Mouse (Mus musculus): ENCODE measurements around the gene Ccdc194. TPM values are rescaled to one million over a fixed set of nuclear protein-coding genes. Genes with fewer than 3 reads are reported as not detected.

Gene Ccdc194
- total RNA-seq, 2 experiments from 2014 or later: 0.12 TPM; not detected in 1

DNA sequence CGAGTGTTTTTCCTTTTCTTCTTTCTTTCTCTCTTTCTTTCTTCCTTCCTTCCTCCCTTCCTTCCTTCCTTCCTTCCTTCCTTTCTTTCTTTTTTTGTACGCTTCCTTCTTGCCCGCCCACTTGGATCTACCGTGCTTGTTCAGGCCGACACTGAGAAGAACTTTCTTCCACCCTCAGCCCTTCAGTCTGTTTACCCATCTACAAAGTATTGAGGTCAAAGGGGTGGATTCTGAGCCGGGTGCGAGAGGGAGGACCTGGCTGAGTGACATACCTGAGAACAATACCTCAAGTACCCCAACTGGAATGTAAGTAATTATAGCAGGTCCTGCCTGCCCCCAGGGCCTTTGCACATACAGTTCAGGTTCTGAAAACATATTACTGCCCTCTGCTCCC lies 39.4 kb downstream of the Ccdc194 start:
- intact Hi-C loops (cut with DNase I): loop anchor here (10.0 kb wide), 1 partner anchor 591 kb away; the partner anchor contains the start of genes Rpl18a and Slc5a5
- DNase-seq: no peak

DNA sequence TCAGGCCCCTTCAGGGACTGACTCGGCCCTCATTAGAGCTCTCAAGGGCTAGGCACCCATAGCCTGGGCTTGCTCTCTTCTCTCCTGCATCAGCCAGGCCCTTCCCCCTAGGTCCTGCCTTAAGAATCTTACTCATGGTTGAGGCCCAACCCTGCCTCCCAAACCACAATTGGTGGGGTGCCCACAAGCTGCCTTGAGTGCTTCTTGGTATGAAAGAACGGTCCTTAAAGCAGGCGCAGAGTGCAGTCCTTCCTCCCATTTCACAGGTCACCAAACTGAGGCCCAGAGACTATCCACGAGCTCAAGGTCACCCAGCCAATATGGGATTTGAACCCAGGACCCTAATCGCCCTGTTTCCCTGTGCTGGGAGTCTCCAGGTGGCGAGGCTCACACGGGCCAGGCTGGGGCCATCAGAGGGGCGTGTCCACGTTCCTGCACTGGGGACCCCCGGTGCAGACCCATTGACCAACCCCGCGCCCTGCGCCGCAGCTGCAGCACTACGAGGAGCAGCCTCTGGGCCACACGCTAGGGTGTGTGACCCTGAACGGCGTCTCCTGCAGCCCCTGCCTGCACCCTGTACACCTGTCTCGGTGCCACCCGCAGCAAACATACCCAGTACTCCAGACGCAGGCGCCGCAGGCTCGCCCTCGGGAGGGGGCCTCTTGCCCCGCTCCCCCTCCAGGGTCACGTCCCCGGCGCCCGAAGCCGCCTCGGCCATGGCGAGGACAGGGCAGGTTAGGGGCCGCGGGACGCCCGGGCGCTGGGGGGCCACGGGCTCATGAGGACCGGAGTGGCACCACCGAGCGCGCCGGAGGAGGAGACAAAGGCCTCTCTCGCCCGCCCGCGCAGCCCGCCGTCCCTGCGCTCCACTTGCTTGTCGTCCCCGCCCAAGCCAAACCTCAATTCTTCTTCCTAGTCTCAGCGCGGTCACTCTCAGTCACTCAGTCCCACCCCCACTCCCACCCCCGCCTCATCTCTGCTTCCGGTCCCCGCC lies 40.1 kb downstream of the Ccdc194 start, which contains the start of gene Ano8:
Gene Ano8, minus strand, starts transcription at position 822 of the 994 bp plus-strand sequence.
- intact Hi-C loops (cut with DNase I): loop anchor here (10.0 kb wide), 1 partner anchor 591 kb away; the partner anchor contains the start of genes Rpl18a and Slc5a5
- peak; percentile 83 to 84 for DNase-seq

DNA sequence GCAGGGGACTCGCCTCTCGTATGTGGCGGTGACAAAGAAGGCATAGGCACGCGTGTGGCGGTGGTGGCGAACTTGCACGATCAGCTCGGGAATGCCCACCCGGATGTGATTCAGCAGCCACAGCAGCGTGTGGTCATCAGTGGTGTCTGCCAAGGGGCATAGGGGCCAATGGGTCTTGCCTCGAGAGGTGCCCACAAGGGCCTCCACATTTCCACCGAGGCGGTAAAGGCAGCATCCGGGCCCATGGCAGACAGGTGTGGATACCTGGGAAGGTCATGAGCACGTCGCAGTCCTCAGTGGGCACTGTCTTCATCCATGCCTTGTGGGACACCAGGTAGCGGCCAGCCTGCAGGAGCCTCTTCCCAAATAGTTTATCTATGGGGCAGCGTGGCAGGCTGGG lies 40.8 kb downstream of the Ccdc194 start:
- intact Hi-C loops (cut with DNase I): loop anchor here (10.0 kb wide), 1 partner anchor 590 kb away; the partner anchor contains the start of genes Rpl18a and Slc5a5
- no peak for DNase-seq

DNA sequence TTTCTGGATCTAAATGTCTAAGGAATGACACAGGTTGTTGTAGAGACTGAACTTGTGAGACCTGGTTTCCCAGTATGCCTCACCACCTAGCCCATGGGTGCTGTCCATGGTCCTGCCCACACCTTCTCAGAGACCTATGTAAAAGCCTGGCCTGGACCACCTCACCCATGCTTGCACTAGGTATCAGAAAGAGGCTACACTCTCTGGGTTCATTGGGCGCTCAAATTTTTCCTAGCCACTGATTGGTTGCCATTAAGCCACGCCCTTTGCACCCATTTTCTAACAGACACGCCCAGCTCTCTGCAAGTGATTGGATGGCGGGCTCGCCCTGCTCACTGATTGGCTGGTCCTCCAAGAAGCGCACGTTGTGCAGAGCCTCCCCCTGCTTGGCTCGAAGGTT lies 41.6 kb downstream of the Ccdc194 start:
- peak; percentile 48 to 53 for DNase-seq
- intact Hi-C loops (cut with DNase I): loop anchor here (10.0 kb wide), 1 partner anchor 589 kb away; the partner anchor contains the start of genes Rpl18a and Slc5a5

DNA sequence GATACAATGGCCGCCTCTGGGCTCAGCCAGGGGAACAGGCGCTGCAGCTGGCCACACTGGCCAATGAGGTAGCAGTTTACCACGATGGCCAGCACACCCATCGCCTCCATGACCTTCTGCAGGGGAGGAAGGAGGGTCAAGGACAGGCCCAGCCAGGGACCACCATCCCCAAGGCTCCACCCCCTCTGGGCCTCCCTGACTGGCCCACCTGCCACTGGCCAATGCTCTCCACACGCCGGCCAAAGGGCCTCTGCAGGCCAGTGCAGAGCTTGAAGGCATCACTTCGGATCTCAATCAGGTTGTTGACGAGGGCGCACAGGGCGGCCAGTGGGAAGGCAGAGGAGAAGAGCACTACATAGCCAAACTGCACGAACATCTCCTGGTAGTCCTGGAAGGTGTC lies 46.6 kb downstream of the Ccdc194 start:
- intact Hi-C loops (cut with DNase I): no loop called here
- DNase-seq: no peak

DNA sequence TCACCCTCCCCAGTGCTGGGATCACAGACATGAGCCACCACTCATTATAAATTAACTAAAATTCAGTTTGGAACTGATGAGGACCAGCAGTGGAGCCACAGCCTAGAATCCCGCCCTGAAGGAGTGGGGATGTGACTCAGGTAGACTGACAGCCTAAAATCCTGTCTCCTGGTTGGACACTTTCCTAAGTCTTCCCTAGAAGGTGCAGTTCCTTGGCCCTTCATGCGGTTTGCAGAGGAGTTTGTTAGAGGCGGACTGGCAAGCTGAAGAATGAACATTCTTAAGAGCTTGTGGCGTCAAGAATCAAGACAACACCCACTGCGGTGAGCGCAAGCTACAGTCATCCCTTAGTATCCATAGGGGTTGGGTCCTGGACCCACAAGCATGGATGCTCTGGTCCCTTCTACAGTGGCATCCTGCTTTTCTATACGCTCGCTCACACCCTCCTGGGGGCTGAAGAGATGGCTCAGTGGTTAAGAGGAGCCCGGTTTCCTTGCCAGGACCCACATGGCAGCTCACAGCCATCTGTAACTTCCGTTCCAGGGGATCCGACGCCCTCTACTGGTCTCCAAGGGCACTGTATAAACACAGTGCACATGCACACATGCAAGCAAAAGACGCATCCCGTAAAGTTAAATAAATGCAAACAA lies 48.2 kb downstream of the Ccdc194 start:
- peak in 1 of 2 experiments; percentile 28 for DNase-seq
- intact Hi-C loops (cut with DNase I): no loop called here

DNA sequence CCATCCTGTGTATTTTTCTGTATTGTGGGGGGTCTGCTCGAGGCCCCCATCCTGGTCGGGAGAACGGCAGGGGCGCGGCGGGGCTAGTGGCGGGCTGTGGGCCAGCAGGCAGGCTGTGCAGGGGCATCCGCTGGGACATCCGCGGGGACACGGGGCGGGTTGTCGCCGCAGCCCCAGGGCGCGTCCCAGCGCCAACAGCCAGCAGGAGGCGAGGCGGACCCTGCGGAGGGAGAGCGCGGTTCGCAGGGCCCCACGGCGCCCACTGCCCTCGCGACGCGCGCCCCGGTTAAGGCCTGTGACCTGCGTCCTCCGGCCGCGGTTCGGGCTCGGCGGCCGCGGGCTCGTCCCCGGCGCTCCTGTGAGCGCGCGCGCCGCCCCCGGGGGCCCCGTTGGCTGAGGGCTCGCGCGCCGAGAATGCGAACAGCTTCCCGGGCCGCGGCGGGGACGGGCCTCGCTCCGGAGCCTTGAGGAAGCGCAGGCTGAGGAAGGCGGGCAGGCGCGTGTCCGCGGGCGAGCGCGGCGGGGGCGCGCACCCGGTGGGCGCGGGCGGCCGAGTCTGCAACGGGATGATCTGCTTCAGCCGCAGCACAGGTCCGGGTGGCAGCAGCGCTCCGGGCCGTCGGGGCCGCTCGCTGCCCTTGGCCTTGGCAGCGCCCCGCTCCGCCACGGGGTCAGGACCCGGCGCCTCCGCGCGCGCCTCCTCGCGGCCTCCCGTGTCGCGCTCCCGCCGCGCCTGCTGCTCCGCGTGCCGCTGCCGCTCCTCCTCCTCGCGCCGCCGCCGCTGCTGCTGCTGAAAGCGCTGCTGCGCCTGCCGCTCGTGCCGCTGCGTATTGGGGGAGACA lies 49.2 kb downstream of the Ccdc194 start:
- peak; percentile 87 to 89 for DNase-seq
- intact Hi-C loops (cut with DNase I): no loop called here

DNA sequence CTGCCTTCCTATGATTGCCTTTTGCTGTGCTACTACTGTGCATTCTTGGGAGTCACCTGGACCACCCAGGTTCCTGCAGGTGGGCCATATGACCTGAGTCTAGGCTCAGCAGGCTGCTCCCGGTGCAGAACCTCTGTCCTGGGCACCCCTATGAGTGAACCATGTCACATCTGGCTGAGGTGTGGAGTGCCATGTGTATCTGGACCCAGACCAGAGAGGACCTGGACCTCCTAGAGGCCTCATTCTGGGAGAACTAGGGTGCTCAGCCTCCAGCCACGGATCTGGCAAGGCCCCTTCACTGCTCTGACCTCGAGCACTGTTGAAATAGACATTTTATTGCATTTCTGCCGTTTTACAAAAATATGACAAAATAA lies 49.8 kb downstream of the Ccdc194 start:
- DNase-seq: no peak
- intact Hi-C loops (cut with DNase I): no loop called here

DNA sequence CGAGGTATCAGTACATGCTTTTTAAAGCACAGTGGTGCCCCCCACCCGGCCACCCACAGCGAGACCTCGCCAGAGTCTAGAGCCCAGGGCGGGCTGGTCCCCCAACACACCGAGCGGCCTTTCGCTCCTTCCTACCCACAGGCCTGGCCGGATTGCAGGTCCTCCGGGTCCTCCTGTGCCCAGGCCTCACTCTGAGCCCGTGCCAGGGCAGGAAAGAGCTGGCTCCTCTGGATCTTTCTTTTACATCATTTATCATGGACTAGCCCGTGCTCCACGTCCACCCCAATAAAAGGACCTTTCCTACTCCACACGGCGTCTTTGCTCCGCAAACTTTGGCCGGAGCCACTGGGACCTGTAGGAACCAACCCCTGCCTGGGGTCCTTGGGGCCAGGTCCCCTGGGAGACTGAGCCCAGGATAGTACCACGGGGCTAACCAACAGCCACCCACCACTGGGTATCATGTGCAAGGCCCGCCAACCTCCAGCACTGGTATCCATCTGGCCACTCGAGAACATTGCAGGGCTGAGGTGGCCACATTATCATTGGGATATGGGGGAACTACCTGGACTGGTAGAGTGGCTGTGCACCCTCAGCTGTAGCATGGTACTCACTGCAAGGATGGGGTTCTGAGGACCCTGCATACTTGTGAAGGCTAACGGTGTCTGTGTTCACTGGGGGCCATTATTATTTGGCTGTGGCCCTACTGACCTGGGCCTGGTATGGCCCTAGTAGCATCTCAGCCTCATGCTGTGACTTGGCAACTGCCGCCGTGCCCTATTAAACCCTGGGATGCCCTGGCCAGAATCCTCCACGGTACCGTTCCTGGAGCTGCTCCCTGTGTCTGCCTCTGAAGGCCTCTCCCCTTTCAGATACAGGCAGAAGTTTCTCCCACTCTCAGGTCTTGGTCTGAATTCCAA lies 50.5 kb downstream of the Ccdc194 start:
- DNase-seq: no peak
- intact Hi-C loops (cut with DNase I): loop anchor here (5.0 kb wide), 1 partner anchor 103 kb away; the partner anchor contains the start of gene Ocel1

DNA sequence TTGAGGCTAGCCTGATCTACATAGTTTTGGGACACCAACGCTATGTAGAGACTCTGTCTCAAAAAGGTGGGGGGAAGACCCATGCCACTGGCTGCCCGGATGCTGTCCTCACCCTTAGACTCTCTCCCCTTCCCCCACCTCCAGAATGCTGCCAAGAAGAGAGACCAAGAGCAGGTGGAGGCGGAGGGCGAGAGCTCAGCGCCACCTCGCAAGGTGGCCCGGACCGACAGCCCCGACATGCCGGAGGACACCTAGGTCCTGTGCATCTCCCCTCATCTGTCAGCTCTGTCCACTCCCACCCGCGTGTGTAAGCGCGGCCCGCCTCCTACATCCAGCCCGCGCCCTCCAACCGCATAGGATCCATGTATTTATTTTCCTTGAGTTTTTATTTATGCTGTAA lies 51.2 kb downstream of the Ccdc194 start:
- DNase-seq: no peak
- intact Hi-C loops (cut with DNase I): loop anchor here (5.0 kb wide), 1 partner anchor 102 kb away; the partner anchor contains the start of gene Ocel1

DNA sequence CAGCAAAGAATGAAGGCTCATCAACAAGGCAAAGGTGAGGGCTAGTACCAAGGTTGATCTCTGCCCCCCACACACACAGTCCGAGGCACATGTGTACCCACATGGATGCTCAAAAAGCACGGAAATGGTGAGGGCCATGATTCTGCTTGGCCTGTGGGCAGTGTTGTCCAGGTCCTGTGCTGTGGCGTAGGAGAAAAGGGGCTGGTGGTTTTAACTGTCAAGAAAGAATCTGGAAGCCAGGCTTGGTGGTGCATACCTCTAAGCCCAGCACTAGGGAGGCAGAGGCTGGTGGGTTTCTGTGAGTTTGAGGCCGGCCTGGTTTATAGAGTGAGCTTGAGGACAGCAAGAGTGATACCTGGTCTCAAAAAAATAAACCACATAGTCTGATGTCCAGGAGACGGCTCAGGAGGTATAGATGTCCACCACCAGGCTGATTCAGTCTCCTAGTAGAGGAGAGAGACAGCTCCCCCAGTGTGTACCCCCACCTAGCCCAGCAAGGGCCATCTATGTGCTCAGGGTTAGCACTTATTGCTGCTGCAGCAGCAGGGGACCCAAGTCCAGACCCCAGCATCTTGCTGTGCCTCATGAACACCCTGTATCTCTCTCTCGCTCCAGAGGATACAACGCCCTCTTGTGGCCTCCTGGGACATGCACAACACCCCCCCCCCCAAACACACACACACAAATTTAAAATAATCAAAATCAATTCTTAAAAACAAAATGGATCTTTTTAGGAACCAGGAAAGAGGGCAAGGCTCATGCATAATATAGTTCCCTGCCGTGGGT lies 52.7 kb downstream of the Ccdc194 start:
- no peak for DNase-seq
- intact Hi-C loops (cut with DNase I): loop anchor here (5.0 kb wide), 1 partner anchor 100 kb away; the partner anchor contains the start of gene Ocel1

DNA sequence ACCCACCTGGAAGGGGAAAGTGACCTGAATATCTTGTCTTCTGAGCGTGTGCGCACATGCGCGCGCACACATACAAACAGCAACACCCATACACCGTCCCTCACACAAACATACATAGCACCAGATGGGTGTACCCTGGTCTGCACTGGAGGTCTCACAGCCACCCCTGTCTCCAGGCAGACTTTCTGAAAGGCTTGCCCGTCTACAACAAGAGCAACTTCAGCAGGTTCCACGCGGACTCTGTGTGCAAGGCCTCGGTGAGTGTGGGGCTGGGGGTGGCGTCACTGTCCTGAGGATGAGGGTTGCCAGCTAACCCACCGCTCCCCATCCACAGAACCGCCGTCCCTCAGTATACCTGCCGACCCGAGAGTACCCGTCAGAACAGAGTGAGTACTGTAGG lies 53.6 kb downstream of the Ccdc194 start:
- no peak for DNase-seq
- intact Hi-C loops (cut with DNase I): loop anchor here (5.0 kb wide), 1 partner anchor 100 kb away; the partner anchor contains the start of gene Ocel1

DNA sequence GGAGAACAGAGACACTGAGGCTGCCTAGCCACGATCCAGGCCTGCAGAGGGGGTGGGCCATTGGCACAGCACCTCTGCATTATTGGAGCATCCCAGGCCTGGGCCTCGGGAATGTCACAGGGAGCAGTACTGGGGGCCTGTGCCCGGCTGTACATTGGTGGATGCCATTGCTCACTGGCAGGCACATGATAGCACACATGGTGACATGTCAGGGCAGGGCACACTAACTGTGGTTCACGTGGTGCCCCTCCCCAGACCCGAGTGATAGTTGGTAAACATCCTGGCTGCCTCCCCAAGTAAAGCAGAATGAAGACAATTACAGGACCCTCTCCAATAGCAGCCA lies 54.6 kb downstream of the Ccdc194 start:
- DNase-seq: no peak
- intact Hi-C loops (cut with DNase I): loop anchor here (5.0 kb wide), 1 partner anchor 99 kb away; the partner anchor contains the start of gene Ocel1

DNA sequence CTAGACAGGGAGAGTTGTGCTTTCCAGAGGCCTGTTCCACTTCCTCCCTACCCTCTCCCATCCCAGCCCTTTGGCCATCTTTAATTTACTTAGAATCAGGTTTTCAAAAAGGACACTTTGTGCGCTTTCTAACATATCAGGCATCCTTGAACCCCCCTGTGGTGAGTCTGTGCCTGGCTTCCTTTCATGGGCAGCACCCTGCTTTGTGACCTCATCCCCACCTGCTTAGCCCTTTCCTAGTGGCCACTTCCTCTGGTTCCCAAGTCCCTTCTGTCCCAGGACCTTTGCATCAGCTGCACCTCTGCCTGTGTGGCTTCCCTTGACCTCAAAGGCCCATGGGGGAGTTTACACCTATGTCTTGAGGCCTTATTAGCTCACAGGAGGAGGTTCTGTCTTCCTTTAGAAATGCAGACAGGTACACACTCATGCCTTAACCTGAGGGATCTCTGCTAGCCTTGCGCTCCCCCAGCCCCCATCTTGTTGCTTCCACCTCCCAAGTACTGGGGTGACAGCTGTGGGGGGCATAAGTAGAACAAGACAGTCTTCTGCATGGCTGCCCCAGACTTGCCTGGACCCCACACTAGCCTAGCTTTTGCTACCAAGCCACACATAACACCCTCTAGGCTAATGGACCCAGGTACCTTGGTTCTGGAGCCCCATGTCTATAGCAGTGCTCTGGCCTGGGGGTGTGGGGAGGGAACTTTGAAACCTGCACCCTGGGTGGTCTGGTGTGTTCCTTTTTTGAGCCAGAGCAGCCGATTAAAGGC lies 55.2 kb downstream of the Ccdc194 start:
- intact Hi-C loops (cut with DNase I): loop anchor here (5.0 kb wide), 1 partner anchor 98 kb away; the partner anchor contains the start of gene Ocel1
- no peak for DNase-seq

Measured in heart, postnatal 14 days (tissue).